Comparison of ENCODE assay signal across 25 mouse cellular contexts in genomic region chrX:99154358-99154757, GRCm38 (mm10). TPM values are rescaled to one million over a fixed set of nuclear protein-coding genes. Genes with fewer than 3 reads are reported as not detected.
DNase-seq lines count a peak whose midpoint lies in the region; ATAC-seq and TF ChIP-seq lines count a peak whose summit lies in the region.
"Had no signal": no experiment of that assay in that cellular context is flagged by ENCODE, and none has a peak within 500 bp of the region (broad histone marks: within the 10 kb centered on the region; RNA-seq: fewer than 3 reads in every experiment).

No protein-coding gene starts in this region.

- peak overlapping the region; percentile 85; the same call in 1 of the 2 replicates for H3K27ac ChIP-seq in hindbrain, embryonic 10.5 days
- no peak overlapping the region for H3K27ac ChIP-seq in hindbrain, postnatal 0 days
- H3K27ac ChIP-seq in liver, postnatal 0 days (ENCODE audit: low read depth), result no peak overlapping the region
- no peak overlapping the region for H3K27ac ChIP-seq in liver, embryonic 11.5 days (ENCODE audit: low read depth, low read length)
- no peak overlapping the region; the same call in 1 of the 2 replicates for H3K27ac ChIP-seq in intestine, postnatal 0 days (ENCODE audit: low read depth, low read length)
- H3K27ac ChIP-seq: embryonic facial prominence, embryonic 12.5 days; embryonic facial prominence, embryonic 15.5 days; hindbrain, embryonic 13.5 days had no signal

- no peak for TF ChIP-seq CTCF in hindbrain, postnatal 0 days (IDR thresholded peaks at IDR 0.05; ENCODE audit: low read depth)
- no peak for TF ChIP-seq CTCF in liver, postnatal 0 days (IDR thresholded peaks at IDR 0.05; ENCODE audit: low read depth)
- no peak for TF ChIP-seq CTCF in intestine, postnatal 0 days (IDR thresholded peaks at IDR 0.05; ENCODE audit: low read depth)

- H3K4me2 ChIP-seq in hindbrain, postnatal 0 days (ENCODE audit: low read depth, low read length), result no peak overlapping the region
- H3K4me2 ChIP-seq in liver, postnatal 0 days (ENCODE audit: low read depth, low read length), result no peak overlapping the region
- no peak overlapping the region for H3K4me2 ChIP-seq in liver, embryonic 11.5 days
- no peak overlapping the region for H3K4me2 ChIP-seq in intestine, postnatal 0 days (replicated peaks; ENCODE audit: low read depth)
- H3K4me2 ChIP-seq: embryonic facial prominence, embryonic 12.5 days; embryonic facial prominence, embryonic 15.5 days; forebrain, embryonic 12.5 days; heart, embryonic 11.5 days; hindbrain, embryonic 13.5 days had no signal

- no peak overlapping the region for H3K9ac ChIP-seq in hindbrain, postnatal 0 days (replicated peaks; ENCODE audit: low read length)
- no peak overlapping the region for H3K9ac ChIP-seq in liver, postnatal 0 days (replicated peaks)
- H3K9ac ChIP-seq in liver, embryonic 11.5 days (ENCODE audit: low read depth, low read length), result no peak overlapping the region
- no peak overlapping the region for H3K9ac ChIP-seq in intestine, postnatal 0 days (ENCODE audit: low read depth, low read length)
- H3K9ac ChIP-seq: embryonic facial prominence, embryonic 12.5 days; embryonic facial prominence, embryonic 15.5 days; forebrain, embryonic 12.5 days; hindbrain, embryonic 13.5 days had no signal

- H3K4me3 ChIP-seq in hindbrain, embryonic 10.5 days, result no peak overlapping the region
- no peak overlapping the region for H3K4me3 ChIP-seq in hindbrain, postnatal 0 days (ENCODE audit: low read length)
- H3K4me3 ChIP-seq in liver, postnatal 0 days (ENCODE audit: low read depth, low read length), result no peak overlapping the region
- H3K4me3 ChIP-seq in liver, embryonic 11.5 days (ENCODE audit: low read depth, low read length), result no peak overlapping the region
- H3K4me3 ChIP-seq in intestine, postnatal 0 days (ENCODE audit: low read depth, low read length), result no peak overlapping the region
- H3K4me3 ChIP-seq: embryonic facial prominence, embryonic 12.5 days; embryonic facial prominence, embryonic 15.5 days; forebrain, embryonic 12.5 days; hindbrain, embryonic 13.5 days had no signal

- peaks cover 15% of the 10 kb centered on the region for H3K36me3 ChIP-seq in hindbrain, embryonic 10.5 days
- no peaks in the 10 kb centered on the region for H3K36me3 ChIP-seq in hindbrain, postnatal 0 days (ENCODE audit: insufficient read depth, low read length)
- H3K36me3 ChIP-seq in liver, postnatal 0 days (replicated peaks; ENCODE audit: insufficient read depth, low read length), result no peaks in the 10 kb centered on the region
- H3K36me3 ChIP-seq in liver, embryonic 11.5 days (ENCODE audit: control insufficient read depth, insufficient read depth, low read length), result no peaks in the 10 kb centered on the region
- no peaks in the 10 kb centered on the region for H3K36me3 ChIP-seq in intestine, postnatal 0 days (ENCODE audit: control insufficient read depth, insufficient read depth)
- H3K36me3 ChIP-seq: embryonic facial prominence, embryonic 15.5 days; G1E had no signal

- H3K27me3 ChIP-seq in hindbrain, embryonic 10.5 days (ENCODE audit: insufficient read depth, poor library complexity, severe bottlenecking), result peaks cover 97% of the 10 kb centered on the region
- no peaks in the 10 kb centered on the region for H3K27me3 ChIP-seq in hindbrain, postnatal 0 days (ENCODE audit: insufficient read depth, low read length)
- no peaks in the 10 kb centered on the region for H3K27me3 ChIP-seq in liver, postnatal 0 days (ENCODE audit: insufficient read depth, low read length)
- H3K27me3 ChIP-seq in liver, embryonic 11.5 days (replicated peaks; ENCODE audit: control insufficient read depth, insufficient read depth, low read length), result peaks cover 45% of the 10 kb centered on the region
- no peaks in the 10 kb centered on the region for H3K27me3 ChIP-seq in intestine, postnatal 0 days (replicated peaks; ENCODE audit: control insufficient read depth, insufficient read depth, low read length)
- H3K27me3 ChIP-seq: CH12.LX had no signal

- 82% methylated on average over 5 of the region's 5 CpGs for WGBS in hindbrain, embryonic 10.5 days
- 80% methylated on average over 5 of the region's 5 CpGs for WGBS in hindbrain, postnatal 0 days
- 72% methylated on average over 5 of the region's 5 CpGs for WGBS in liver, postnatal 0 days (ENCODE audit: insufficient replicate concordance)
- WGBS in liver, embryonic 11.5 days, result 83% methylated on average over 5 of the region's 5 CpGs
- WGBS in intestine, postnatal 0 days, result 53% methylated on average over 5 of the region's 5 CpGs

- DNase-seq in hindbrain, embryonic 10.5 days (ENCODE audit: low spot score), result no peak
- no peak for DNase-seq in hindbrain, postnatal 0 days (ENCODE audit: low spot score)
- DNase-seq in liver, postnatal 0 days, result no peak
- DNase-seq in liver, embryonic 11.5 days (ENCODE audit: low spot score), result no peak
- no peak for DNase-seq in thymus, postnatal 36 days
- no peak for DNase-seq in adrenal gland, adult 8-10 months
- DNase-seq: adrenal gland, postnatal 14 days; B cell, adult 2 months; cerebellum, adult 11 months; cerebellum, adult 2 months; cerebellum, adult 9-11 months; cerebellum, postnatal 25 days; gastrocnemius, postnatal 10 days; gastrocnemius, postnatal 36 days had no signal

- no peaks in the 10 kb centered on the region for H3K9me3 ChIP-seq in hindbrain, embryonic 10.5 days
- H3K9me3 ChIP-seq in hindbrain, postnatal 0 days (ENCODE audit: low read length), result no peaks in the 10 kb centered on the region
- no peaks in the 10 kb centered on the region for H3K9me3 ChIP-seq in liver, postnatal 0 days (ENCODE audit: low read length)
- H3K9me3 ChIP-seq in liver, embryonic 11.5 days (ENCODE audit: control insufficient read depth, low read length), result no peaks in the 10 kb centered on the region
- no peaks in the 10 kb centered on the region for H3K9me3 ChIP-seq in intestine, postnatal 0 days (ENCODE audit: control insufficient read depth)
- H3K9me3 ChIP-seq: embryonic facial prominence, embryonic 12.5 days; embryonic facial prominence, embryonic 15.5 days; forebrain, embryonic 12.5 days; G1E; hindbrain, embryonic 13.5 days had no signal

- no peak for TF ChIP-seq EP300 in liver, postnatal 0 days (IDR thresholded peaks at IDR 0.05; ENCODE audit: low read depth)

- H3K4me1 ChIP-seq in hindbrain, embryonic 10.5 days (replicated peaks), result peaks cover 56% of the 10 kb centered on the region
- no peaks in the 10 kb centered on the region for H3K4me1 ChIP-seq in hindbrain, postnatal 0 days (ENCODE audit: insufficient read depth, low read length)
- peaks cover 2% of the 10 kb centered on the region; the same call in 1 of the 2 replicates for H3K4me1 ChIP-seq in liver, postnatal 0 days (ENCODE audit: insufficient read depth)
- H3K4me1 ChIP-seq in liver, embryonic 11.5 days (replicated peaks; ENCODE audit: control insufficient read depth, insufficient read depth, low read length), result peaks cover 2% of the 10 kb centered on the region; the same call in 1 of the 2 replicates
- H3K4me1 ChIP-seq in intestine, postnatal 0 days (replicated peaks; ENCODE audit: control insufficient read depth, insufficient read depth, low read length), result no peaks in the 10 kb centered on the region; the same call in 1 of the 2 replicates

- ATAC-seq in hindbrain, postnatal 0 days, result no peak
- ATAC-seq in liver, postnatal 0 days, result peak; percentile 19; the same call in 1 of the 2 replicates
- no peak for ATAC-seq in liver, embryonic 11.5 days (replicated peaks; ENCODE audit: low FRiP score)
- ATAC-seq in intestine, postnatal 0 days, result peak; percentile 87
- ATAC-seq: forebrain, embryonic 16.5 days; hindbrain, embryonic 16.5 days; Patski had no signal

RNA-seq across cellular contexts. Expression of gene Efnb1, which starts 18.4 kb away (rescaled TPM):
- 48.9 and 52.6 TPM in 2 replicates for polyA plus RNA-seq in hindbrain, embryonic 10.5 days (2016; fragmentation: Nextera tagmentation; extraction: Ambion mirVana)
- total RNA-seq in hindbrain, postnatal 0 days (2014; rRNA removed), result 29.4 and 30.1 TPM in 2 replicates
- 15.1 and 15.3 TPM in 2 replicates for polyA plus RNA-seq in hindbrain, postnatal 0 days (2015; fragmentation: Nextera tagmentation; extraction: Ambion mirVana)
- polyA plus RNA-seq in liver, postnatal 0 days (2015; fragmentation: Nextera tagmentation; extraction: Ambion mirVana), result 4.9 and 6.5 TPM in 2 replicates
- 15.9 and 17.9 TPM in 2 replicates for polyA plus RNA-seq in liver, embryonic 11.5 days (2014; fragmentation: Nextera tagmentation; extraction: Ambion mirVana)
- polyA plus RNA-seq in intestine, postnatal 0 days (2015; fragmentation: Nextera tagmentation; extraction: Ambion mirVana), result 12.5 and 13.0 TPM in 2 replicates
- total RNA-seq in adrenal gland, adult 8-10 months (2022), result 10 to 100 TPM; 58.4 to 80.1 (median 64.8) TPM
- total RNA-seq: G1E had no signal
- polyA plus RNA-seq: G1E had no signal

Comparison
In these comparisons a context has a peak if more than half of its experiments do, and no peak if none do; other contexts are left out.
1. ATAC-seq: peak in liver, postnatal 0 days (single experiment) and intestine, postnatal 0 days (single experiment); none in hindbrain, postnatal 0 days (single experiment) and liver, embryonic 11.5 days (single experiment).